Mouse (Mus musculus) MEL (cell line): ENCODE results near the gene Cnot9.

Experiments
- CTCF ChIP-seq, 3 experiments: IDR thresholded peaks in 2 of 3; conservative IDR thresholded peaks in 1 of 3; 2 replicates each; pipeline ENCODE4 v1.5.1; 2011 to 2012; ENCODE audit warnings: low read length in 3 of 3, low read depth in 2 of 3, mild to moderate bottlenecking in 2 of 3, improper control_type of control experiment in 1 of 3, inconsistent platforms in 1 of 3, mixed read lengths in 1 of 3, moderate library complexity in 1 of 3; ENCODE audit not compliant: control insufficient read depth in 1 of 3, insufficient read depth in 1 of 3, poor library complexity in 1 of 3, severe bottlenecking in 1 of 3
- MAZ ChIP-seq: IDR thresholded peaks from 2 replicates; pipeline ENCODE4 v1.6.1; 2012; ENCODE audit warnings: low read depth, mild to moderate bottlenecking, inconsistent platforms, low read length, improper control_type of control experiment
- POLR2A ChIP-seq, 2 experiments: IDR thresholded peaks; 2 replicates each; pipeline ENCODE4 v1.6.1; 2011 to 2012; ENCODE audit warnings: low read length in 2 of 2, mild to moderate bottlenecking in 2 of 2, control low read depth in 1 of 2, improper control_type of control experiment in 1 of 2, low read depth in 1 of 2, moderate library complexity in 1 of 2; ENCODE audit not compliant: control insufficient read depth in 1 of 2, insufficient read depth in 1 of 2, poor library complexity in 1 of 2

DNA sequence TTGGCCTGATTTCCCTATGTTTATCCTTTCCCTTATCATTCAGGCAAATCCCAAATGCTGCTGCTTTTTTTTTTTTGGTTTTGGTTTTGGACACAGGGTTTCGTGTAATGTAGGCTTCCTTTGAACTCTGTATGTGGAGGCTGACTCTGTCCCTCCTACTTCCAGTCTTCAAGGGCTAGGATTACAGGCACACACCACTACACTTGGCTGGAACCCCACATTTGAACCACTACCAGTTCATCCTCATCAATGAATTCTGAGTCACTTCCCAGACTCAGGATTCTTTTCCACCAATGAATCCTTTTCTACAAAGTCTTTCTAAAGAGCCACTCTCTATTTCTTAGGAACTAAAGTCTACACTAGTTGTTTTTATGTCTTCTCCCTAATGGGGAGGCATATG, 4.8 kb upstream of the Cnot9 start:
- no peak for TF ChIP-seq CTCF (IDR thresholded peaks at IDR 0.05 in 2 of 3, conservative IDR thresholded peaks at IDR 0.05 in 1 of 3; ENCODE audit: control insufficient read depth in 1 of 3, insufficient read depth in 1 of 3, low read depth in 2 of 3, low read length in 3 of 3, poor library complexity in 1 of 3, severe bottlenecking in 1 of 3)
- no peak for TF ChIP-seq POLR2A (IDR thresholded peaks at IDR 0.05; ENCODE audit: control insufficient read depth in 1 of 2, insufficient read depth in 1 of 2, low read depth in 1 of 2, low read length in 2 of 2, poor library complexity in 1 of 2)
- TF ChIP-seq MAZ, result no peak
